Mouse (Mus musculus): ENCODE data around the gene Haus5. TPM values are rescaled to one million over a fixed set of nuclear protein-coding genes. Genes with fewer than 3 reads are reported as not detected.

Haus5 gene
- polyA plus RNA-seq, 1 experiment from 2014 or later: 63.9 TPM

GRCm38 (mm10) chr7:30615049-30615760, 49.6 kb downstream of the Haus5 start:
- no peaks in the 10 kb centered on the region for H3K27me3 ChIP-seq (ENCODE audit: insufficient read depth, poor library complexity, severe bottlenecking)
- H3K4me3 ChIP-seq: no peak overlapping the region
- no peaks in the 10 kb centered on the region for H3K4me1 ChIP-seq (replicated peaks)
- H3K9me3 ChIP-seq: no peaks in the 10 kb centered on the region
- H3K27ac ChIP-seq: no peak overlapping the region
- peaks cover 53% of the 10 kb centered on the region for H3K36me3 ChIP-seq
- 59% methylated on average over 5 of the region's 5 CpGs for WGBS
- no peak for DNase-seq (ENCODE audit: low spot score)

GRCm38 (mm10) chr7:30614454-30614853, 50.3 kb downstream of the Haus5 start:
- Histone ChIP-seq H3K36me3 (peaks cover 46% of the 10 kb centered on the region), H3K4me1 (replicated peaks) (no peaks in the 10 kb centered on the region), H3K27me3 (ENCODE audit: insufficient read depth, poor library complexity, severe bottlenecking) (no peaks in the 10 kb centered on the region), H3K4me3 (no peak overlapping the region), H3K9me3 (no peaks in the 10 kb centered on the region), H3K27ac (no peak overlapping the region)
- WGBS: 81% methylated on average over 2 of the region's 2 CpGs
- DNase-seq (ENCODE audit: low spot score): no peak

- Histone ChIP-seq H3K9me3 (no peaks in the 10 kb centered on the region), H3K36me3 (peaks cover 38% of the 10 kb centered on the region), H3K4me1 (replicated peaks) (0 out of 2 replicates have a peak, but pooled peaks cover 1% of the 10 kb centered on the region), H3K4me3 (no peak overlapping the region), H3K27me3 (ENCODE audit: insufficient read depth, poor library complexity, severe bottlenecking) (no peaks in the 10 kb centered on the region), H3K27ac (no peak overlapping the region)
- DNase-seq (ENCODE audit: low spot score): peak; percentile 62
- 28% methylated on average over 14 of the region's 14 CpGs for WGBS
Measured at GRCm38 (mm10) chr7:30613529-30614112, 51.2 kb downstream of the Haus5 start.

GRCm38 (mm10) chr7:30612654-30613402, 52.0 kb downstream of the Haus5 start, which contains the start of gene Upk1a:
Gene Upk1a, minus strand, starts transcription at chr7:30612847.
- H3K27me3 ChIP-seq (ENCODE audit: insufficient read depth, poor library complexity, severe bottlenecking): no peaks in the 10 kb centered on the region
- H3K4me1 ChIP-seq (replicated peaks): 0 out of 2 replicates have a peak, but pooled peaks cover 6% of the 10 kb centered on the region
- no peak within 1 kb of the TSS for H3K27ac ChIP-seq
- H3K36me3 ChIP-seq: peaks cover 30% of the 10 kb centered on the region
- H3K4me3 ChIP-seq: no peak within 1 kb of the TSS
- WGBS: 78% methylated on average over 8 of the region's 8 CpGs
- DNase-seq (ENCODE audit: low spot score): no peak
- H3K9me3 ChIP-seq: no peaks in the 10 kb centered on the region

GRCm38 (mm10) chr7:30610043-30610442, 54.8 kb downstream of the Haus5 start:
- H3K4me3 ChIP-seq: no peak overlapping the region
- 58% methylated on average over 7 of the region's 7 CpGs for WGBS
- DNase-seq (ENCODE audit: low spot score): no peak
- no peaks in the 10 kb centered on the region for H3K9me3 ChIP-seq
- no peaks in the 10 kb centered on the region for H3K27me3 ChIP-seq (ENCODE audit: insufficient read depth, poor library complexity, severe bottlenecking)
- no peak overlapping the region for H3K27ac ChIP-seq
- H3K36me3 ChIP-seq: peaks cover 2% of the 10 kb centered on the region
- 0 out of 2 replicates have a peak, but pooled peaks cover 6% of the 10 kb centered on the region for H3K4me1 ChIP-seq (replicated peaks)

- Histone ChIP-seq H3K27ac (no peak overlapping the region), H3K9me3 (no peaks in the 10 kb centered on the region), H3K4me1 (replicated peaks) (0 out of 2 replicates have a peak, but pooled peaks cover 6% of the 10 kb centered on the region), H3K4me3 (no peak overlapping the region), H3K36me3 (no peaks in the 10 kb centered on the region), H3K27me3 (ENCODE audit: insufficient read depth, poor library complexity, severe bottlenecking) (no peaks in the 10 kb centered on the region)
- DNase-seq (ENCODE audit: low spot score): no peak
- WGBS: 49% methylated on average over 16 of the region's 16 CpGs
Measured at GRCm38 (mm10) chr7:30608476-30608875, 56.3 kb downstream of the Haus5 start.

GRCm38 (mm10) chr7:30607706-30608309, 57.0 kb downstream of the Haus5 start:
- H3K4me3 ChIP-seq: no peak overlapping the region
- H3K4me1 ChIP-seq (replicated peaks): 0 out of 2 replicates have a peak, but pooled peaks cover 6% of the 10 kb centered on the region
- no peak overlapping the region for H3K27ac ChIP-seq
- 36% methylated on average over 8 of the region's 8 CpGs for WGBS
- H3K27me3 ChIP-seq (ENCODE audit: insufficient read depth, poor library complexity, severe bottlenecking): no peaks in the 10 kb centered on the region
- peak; percentile 63 for DNase-seq (ENCODE audit: low spot score)
- no peaks in the 10 kb centered on the region for H3K36me3 ChIP-seq
- no peaks in the 10 kb centered on the region for H3K9me3 ChIP-seq

- H3K36me3 ChIP-seq: no peaks in the 10 kb centered on the region
- peaks cover 15% of the 10 kb centered on the region for H3K4me1 ChIP-seq (replicated peaks)
- H3K27ac ChIP-seq: no peak overlapping the region
- no peaks in the 10 kb centered on the region for H3K9me3 ChIP-seq
- no peak overlapping the region for H3K4me3 ChIP-seq
- no peak for DNase-seq (ENCODE audit: low spot score)
- no peaks in the 10 kb centered on the region for H3K27me3 ChIP-seq (ENCODE audit: insufficient read depth, poor library complexity, severe bottlenecking)
- 88% methylated on average over 8 of the region's 8 CpGs for WGBS
Measured at GRCm38 (mm10) chr7:30604944-30605343, 59.9 kb downstream of the Haus5 start.

- Histone ChIP-seq H3K27me3 (ENCODE audit: insufficient read depth, poor library complexity, severe bottlenecking) (no peaks in the 10 kb centered on the region), H3K4me3 (no peak overlapping the region), H3K9me3 (no peaks in the 10 kb centered on the region), H3K36me3 (no peaks in the 10 kb centered on the region), H3K4me1 (replicated peaks) (peaks cover 19% of the 10 kb centered on the region), H3K27ac (no peak overlapping the region)
- WGBS: 64% methylated on average over 8 of the region's 8 CpGs
- DNase-seq (ENCODE audit: low spot score): no peak
Measured at GRCm38 (mm10) chr7:30604424-30604823, 60.4 kb downstream of the Haus5 start.

Other genes starting within 250 kb of the Haus5 start
- 0.55 and 0.57 TPM in 2 replicates for gene Hcst, start 245.1 kb downstream of the Haus5 start, polyA plus RNA-seq (2016; fragmentation: Nextera tagmentation; extraction: Ambion mirVana)
- 1.5 and 1.7 TPM in 2 replicates for gene Nfkbid, start 243.3 kb downstream of the Haus5 start, polyA plus RNA-seq (2016; fragmentation: Nextera tagmentation; extraction: Ambion mirVana)
- 69.7 and 184 TPM in 2 replicates for gene Aplp1, start 219.5 kb downstream of the Haus5 start, polyA plus RNA-seq (2016; fragmentation: Nextera tagmentation; extraction: Ambion mirVana)
- gene Kirrel2, start 207.3 kb downstream of the Haus5 start, polyA plus RNA-seq (2016; fragmentation: Nextera tagmentation; extraction: Ambion mirVana): 11.8 and 35.0 TPM in 2 replicates
- 1.7 and 4.2 TPM in 2 replicates for gene Nphs1, start 206.7 kb downstream of the Haus5 start, polyA plus RNA-seq (2016; fragmentation: Nextera tagmentation; extraction: Ambion mirVana)
- 0.40 TPM in 1 of 2 replicates, not detected in the other for gene Prodh2, start 171.4 kb downstream of the Haus5 start, polyA plus RNA-seq (2016; fragmentation: Nextera tagmentation; extraction: Ambion mirVana)
- 40.1 and 79.4 TPM in 2 replicates for gene Arhgap33, start 129.9 kb downstream of the Haus5 start, polyA plus RNA-seq (2016; fragmentation: Nextera tagmentation; extraction: Ambion mirVana)
- gene Hspb6, start 112.8 kb downstream of the Haus5 start, polyA plus RNA-seq (2016; fragmentation: Nextera tagmentation; extraction: Ambion mirVana): 4.1 and 5.3 TPM in 2 replicates
- 13.8 and 15.1 TPM in 2 replicates for gene Proser3, start 112.7 kb downstream of the Haus5 start, polyA plus RNA-seq (2016; fragmentation: Nextera tagmentation; extraction: Ambion mirVana)
- gene Lin37, start 105.2 kb downstream of the Haus5 start, polyA plus RNA-seq (2016; fragmentation: Nextera tagmentation; extraction: Ambion mirVana): 47.6 and 50.2 TPM in 2 replicates
- gene U2af1l4, start 101.7 kb downstream of the Haus5 start, polyA plus RNA-seq (2016; fragmentation: Nextera tagmentation; extraction: Ambion mirVana): 96.0 and 106 TPM in 2 replicates
- gene Gm49396, start 101.7 kb downstream of the Haus5 start, polyA plus RNA-seq (2016; fragmentation: Nextera tagmentation; extraction: Ambion mirVana): 16.4 and 16.9 TPM in 2 replicates
- gene Psenen, start 101.4 kb downstream of the Haus5 start, polyA plus RNA-seq (2016; fragmentation: Nextera tagmentation; extraction: Ambion mirVana): 131 and 140 TPM in 2 replicates
- 6.2 and 6.7 TPM in 2 replicates for gene Igflr1, start 99.6 kb downstream of the Haus5 start, polyA plus RNA-seq (2016; fragmentation: Nextera tagmentation; extraction: Ambion mirVana)
- 9.6 and 11.0 TPM in 2 replicates for gene Kmt2b, start 76.3 kb downstream of the Haus5 start, polyA plus RNA-seq (2016; fragmentation: Nextera tagmentation; extraction: Ambion mirVana)
- 0.20 and 0.21 TPM in 2 replicates for gene Zbtb32, start 66.1 kb downstream of the Haus5 start, polyA plus RNA-seq (2016; fragmentation: Nextera tagmentation; extraction: Ambion mirVana)
- gene Upk1a, start 52.1 kb downstream of the Haus5 start, polyA plus RNA-seq (2016; fragmentation: Nextera tagmentation; extraction: Ambion mirVana): 0.52 and 1.2 TPM in 2 replicates
- 810 and 924 TPM in 2 replicates for gene Cox6b1, start 38.8 kb downstream of the Haus5 start, polyA plus RNA-seq (2016; fragmentation: Nextera tagmentation; extraction: Ambion mirVana)
- 0.14 TPM in 1 of 2 replicates, not detected in the other for gene Etv2, start 29.1 kb downstream of the Haus5 start, polyA plus RNA-seq (2016; fragmentation: Nextera tagmentation; extraction: Ambion mirVana)
- gene Rbm42, start 14.7 kb downstream of the Haus5 start, polyA plus RNA-seq (2016; fragmentation: Nextera tagmentation; extraction: Ambion mirVana): 145 and 175 TPM in 2 replicates
- not detected in 2 replicates for gene Pmis2, start 6.6 kb upstream of the Haus5 start, polyA plus RNA-seq (2016; fragmentation: Nextera tagmentation; extraction: Ambion mirVana)
- not detected in 2 replicates for gene 2200002J24Rik, start 33.9 kb upstream of the Haus5 start, polyA plus RNA-seq (2016; fragmentation: Nextera tagmentation; extraction: Ambion mirVana)
- gene Atp4a, start 47.2 kb upstream of the Haus5 start, polyA plus RNA-seq (2016; fragmentation: Nextera tagmentation; extraction: Ambion mirVana): 0.91 and 1.6 TPM in 2 replicates
- gene Tmem147, start 64.5 kb upstream of the Haus5 start, polyA plus RNA-seq (2016; fragmentation: Nextera tagmentation; extraction: Ambion mirVana): 163 and 170 TPM in 2 replicates
- gene Gapdhs, start 78.7 kb upstream of the Haus5 start, polyA plus RNA-seq (2016; fragmentation: Nextera tagmentation; extraction: Ambion mirVana): 0.26 and 0.69 TPM in 2 replicates
- 0.72 and 0.93 TPM in 2 replicates for gene Sbsn, start 86.5 kb upstream of the Haus5 start, polyA plus RNA-seq (2016; fragmentation: Nextera tagmentation; extraction: Ambion mirVana)
- gene Dmkn, start 98.8 kb upstream of the Haus5 start, polyA plus RNA-seq (2016; fragmentation: Nextera tagmentation; extraction: Ambion mirVana): 0.59 TPM in 1 of 2 replicates, not detected in the other
- gene Krtdap, start 122.9 kb upstream of the Haus5 start, polyA plus RNA-seq (2016; fragmentation: Nextera tagmentation; extraction: Ambion mirVana): not detected in 2 replicates
- gene Ffar2, start 158.8 kb upstream of the Haus5 start, polyA plus RNA-seq (2016; fragmentation: Nextera tagmentation; extraction: Ambion mirVana): not detected in 2 replicates
- not detected in 2 replicates for gene Ffar3, start 191.2 kb upstream of the Haus5 start, polyA plus RNA-seq (2016; fragmentation: Nextera tagmentation; extraction: Ambion mirVana)
- not detected in 2 replicates for gene Ffar1, start 196.6 kb upstream of the Haus5 start, polyA plus RNA-seq (2016; fragmentation: Nextera tagmentation; extraction: Ambion mirVana)
- gene Cd22, start 215.3 kb upstream of the Haus5 start, polyA plus RNA-seq (2016; fragmentation: Nextera tagmentation; extraction: Ambion mirVana): 0.11 TPM in 1 of 2 replicates, not detected in the other
- gene Mag, start 249.9 kb upstream of the Haus5 start, polyA plus RNA-seq (2016; fragmentation: Nextera tagmentation; extraction: Ambion mirVana): 0.61 and 0.67 TPM in 2 replicates